8 mouse cellular contexts compared by ENCODE assay signal in genomic region chr4:152432308-152432707, GRCm38 (mm10). TPM values are rescaled to one million over a fixed set of nuclear protein-coding genes. Genes with fewer than 3 reads are reported as not detected.
DNase-seq lines count a peak whose midpoint lies in the region; ATAC-seq and TF ChIP-seq lines count a peak whose summit lies in the region.

No protein-coding gene starts in this region.

- H3K4me1 ChIP-seq in neural tube, embryonic 11.5 days (ENCODE audit: control insufficient read depth, insufficient read depth, low read length), result no peaks in the 10 kb centered on the region
- H3K4me1 ChIP-seq in lung, embryonic 14.5 days (ENCODE audit: insufficient read depth), result no peaks in the 10 kb centered on the region

- no peak overlapping the region for H3K9ac ChIP-seq in neural tube, embryonic 11.5 days (ENCODE audit: low read length)
- no peak overlapping the region for H3K9ac ChIP-seq in lung, embryonic 14.5 days

- no peaks in the 10 kb centered on the region for H3K36me3 ChIP-seq in neural tube, embryonic 11.5 days (ENCODE audit: control insufficient read depth, insufficient read depth, low read length)
- no peaks in the 10 kb centered on the region for H3K36me3 ChIP-seq in lung, embryonic 14.5 days (ENCODE audit: insufficient read depth)

- WGBS in neural tube, embryonic 11.5 days, result 52% methylated on average over 5 of the region's 5 CpGs
- whole genome bisulfite sequencing in lung, embryonic 14.5 days, result 46% methylated on average over 5 of the region's 5 CpGs

- TF ChIP-seq CTCF in lung, embryonic 14.5 days (IDR thresholded peaks at IDR 0.05; ENCODE audit: low read depth), result peak; percentile 75

- H3K9me3 ChIP-seq in neural tube, embryonic 11.5 days (ENCODE audit: control insufficient read depth, low read length), result no peaks in the 10 kb centered on the region
- no peaks in the 10 kb centered on the region for H3K9me3 ChIP-seq in lung, embryonic 14.5 days (ENCODE audit: low read depth, low read length)

- no peaks in the 10 kb centered on the region for H3K27me3 ChIP-seq in neural tube, embryonic 11.5 days (ENCODE audit: control insufficient read depth, insufficient read depth, low read length)
- H3K27me3 ChIP-seq in lung, embryonic 14.5 days (ENCODE audit: insufficient read depth, low read length), result no peaks in the 10 kb centered on the region

- ATAC-seq in frontal cortex, adult (ENCODE audit: low TSS enrichment), result peak; percentile 12; the same call in 1 of the 2 replicates
- ATAC-seq in neural tube, embryonic 11.5 days (ENCODE audit: insufficient read depth, low FRiP score, low TSS enrichment), result no peak
- no peak for ATAC-seq in lung, embryonic 14.5 days (ENCODE audit: insufficient read depth)
- ATAC-seq in erythroid progenitor cell, adult 5-6 weeks (replicated peaks; ENCODE audit: low FRiP score, poor library complexity, severe bottlenecking), result no peak

- H3K4me3 ChIP-seq in neural tube, embryonic 11.5 days (ENCODE audit: low read depth, low read length), result no peak overlapping the region
- no peak overlapping the region for H3K4me3 ChIP-seq in lung, embryonic 14.5 days (ENCODE audit: low read depth, low read length)

- no peak for DNase-seq in frontal cortex, postnatal 10 days (ENCODE audit: low spot score in 2 of 2)
- DNase-seq in neural tube, embryonic 11.5 days (ENCODE audit: low spot score), result peak; percentile 46
- no peak for DNase-seq in neural tube, embryonic 10.5 days (ENCODE audit: extremely low spot score, low spot score)
- DNase-seq in Muller cell, postnatal 12 days (ENCODE audit: inconsistent ontology term), result peak; percentile 63
- peak; percentile 13 for DNase-seq in forelimb bud, embryonic 11.5 days (ENCODE audit: low read depth, low spot score)
- DNase-seq in lung, embryonic 14.5 days, result peak; percentile 35

- H3K4me2 ChIP-seq in neural tube, embryonic 11.5 days (ENCODE audit: low read depth), result no peak overlapping the region
- no peak overlapping the region for H3K4me2 ChIP-seq in lung, embryonic 14.5 days

- no peak overlapping the region for H3K27ac ChIP-seq in neural tube, embryonic 11.5 days (ENCODE audit: low read depth, low read length)
- H3K27ac ChIP-seq in lung, embryonic 14.5 days (ENCODE audit: low read depth), result no peak overlapping the region

RNA-seq across cellular contexts. Expression of gene Nphp4, which starts 44.2 kb away (rescaled TPM):
- polyA plus RNA-seq in neural tube, embryonic 11.5 days (2014; fragmentation: Nextera tagmentation; extraction: Ambion mirVana), result 4.6 and 5.0 TPM in 2 replicates
- 3.2 and 3.7 TPM in 2 replicates for polyA plus RNA-seq in lung, embryonic 14.5 days (2014; fragmentation: Nextera tagmentation; extraction: Ambion mirVana)
- 8.8 TPM in 1 of 2 replicates, not detected in the other for total RNA-seq in erythroid progenitor cell, adult 5-6 weeks (2015; ENCODE audit: low replicate concordance)
- total RNA-seq in erythroid progenitor cell, adult 5-6 weeks (2017; ENCODE audit: low replicate concordance), result not detected in 2 replicates

RNA-seq across cellular contexts. Expression of gene Kcnab2, which starts 45.4 kb away (rescaled TPM):
- 8.5 and 8.6 TPM in 2 replicates for polyA plus RNA-seq in neural tube, embryonic 11.5 days (2014; fragmentation: Nextera tagmentation; extraction: Ambion mirVana)
- polyA plus RNA-seq in lung, embryonic 14.5 days (2014; fragmentation: Nextera tagmentation; extraction: Ambion mirVana), result 3.6 and 4.3 TPM in 2 replicates
- total RNA-seq in erythroid progenitor cell, adult 5-6 weeks (2015; ENCODE audit: low replicate concordance), result 5.0 and 8.6 TPM in 2 replicates
- 8.9 and 10.9 TPM in 2 replicates for total RNA-seq in erythroid progenitor cell, adult 5-6 weeks (2017; ENCODE audit: low replicate concordance)

Comparison
In these comparisons a context has a peak if more than half of its experiments do, and no peak if none do; other contexts are left out.
1. DNase-seq: peak in neural tube, embryonic 11.5 days (single experiment), Muller cell, postnatal 12 days (single experiment), forelimb bud, embryonic 11.5 days (single experiment) and lung, embryonic 14.5 days (single experiment); none in frontal cortex, postnatal 10 days (0 of 2) and neural tube, embryonic 10.5 days (single experiment).